Mouse (Mus musculus) CH12.LX (cell line): ENCODE results near the gene Tmem219. TPM values are rescaled to one million over a fixed set of nuclear protein-coding genes. Genes with fewer than 3 reads are reported as not detected.

Source experiments
- DNase-seq: peaks from one replicate; pipeline ENCODE4 v3.0.0-alpha.2; 2013; ENCODE audit errors: extremely low read depth
- H3K27ac ChIP-seq: 2 replicates; pipeline ENCODE4 v1.5.1; 2012; ENCODE audit warnings: low read depth, mild to moderate bottlenecking, control low read depth, moderate library complexity; ENCODE audit not compliant: insufficient read depth
- H3K27me3 ChIP-seq: replicated peaks from 2 replicates; pipeline ENCODE3; 2012; ENCODE audit warnings: inconsistent platforms
- H3K36me3 ChIP-seq, 2 experiments: replicated peaks in 1 of 2; 2 replicates each; pipeline versions ENCODE3 to v1.6.1; 2012; ENCODE audit warnings: inconsistent platforms in 1 of 2, low read length in 1 of 2, mild to moderate bottlenecking in 1 of 2, mixed read lengths in 1 of 2, moderate library complexity in 1 of 2; ENCODE audit not compliant: control insufficient read depth in 1 of 2, insufficient read depth in 1 of 2
- H3K4me1 ChIP-seq, 2 experiments: 2 replicates each; pipeline ENCODE4 v1.6.1; 2012; ENCODE audit warnings: inconsistent platforms in 1 of 2, moderate library complexity in 1 of 2; ENCODE audit not compliant: insufficient read depth in 2 of 2, control insufficient read depth in 1 of 2
- H3K4me2 ChIP-seq: 2 replicates; pipeline ENCODE4 v1.6.1; 2012; ENCODE audit warnings: low read depth, mild to moderate bottlenecking, control low read depth; ENCODE audit not compliant: poor library complexity, insufficient read depth, severe bottlenecking
- H3K4me3 ChIP-seq, 3 experiments: fragments of 150-350 bp in 1 of 3; sonication (generic) in 1 of 3; replicated peaks in 1 of 3; 2 replicates each; pipeline versions ENCODE3 to v1.5.1; 2011 to 2012; ENCODE audit warnings: low read depth in 2 of 3, low read length in 2 of 3, mild to moderate bottlenecking in 2 of 3, moderate library complexity in 2 of 3, control low read depth in 1 of 3, improper control_type of control experiment in 1 of 3, inconsistent platforms in 1 of 3, mixed read lengths in 1 of 3; ENCODE audit not compliant: poor library complexity in 1 of 3
- H3K79me2 ChIP-seq: replicated peaks from 2 replicates; pipeline ENCODE4 v1.6.1; 2012; ENCODE audit warnings: mild to moderate bottlenecking, moderate library complexity; ENCODE audit not compliant: control insufficient read depth, poor library complexity, insufficient read depth, severe bottlenecking; ENCODE audit errors: extremely low read depth
- H3K9ac ChIP-seq: 2 replicates; pipeline ENCODE4 v1.6.1; 2012; ENCODE audit warnings: low read depth, mild to moderate bottlenecking, control low read depth, moderate library complexity; ENCODE audit not compliant: insufficient read depth
- H3K9me3 ChIP-seq: replicated peaks from 2 replicates; pipeline ENCODE3; 2012; ENCODE audit warnings: low read length, inconsistent platforms, mixed read lengths
- CHD1 ChIP-seq: IDR thresholded peaks from 2 replicates; pipeline ENCODE4 v1.6.1; 2012; ENCODE audit warnings: low read depth, low read length, improper control_type of control experiment, inconsistent platforms
- CTCF ChIP-seq, 2 experiments: IDR thresholded peaks in 1 of 2; conservative IDR thresholded peaks in 1 of 2; 2 replicates each; pipeline ENCODE4 v1.5.1; 2011 to 2012; ENCODE audit warnings: low read depth in 2 of 2, low read length in 2 of 2, improper control_type of control experiment in 1 of 2, inconsistent platforms in 1 of 2, mild to moderate bottlenecking in 1 of 2, moderate library complexity in 1 of 2
- ELF1 ChIP-seq: IDR thresholded peaks from 2 replicates; pipeline ENCODE4 v1.6.1; 2014; ENCODE audit warnings: low read depth, mild to moderate bottlenecking, inconsistent platforms, low read length, improper control_type of control experiment
- ETS1 ChIP-seq: conservative IDR thresholded peaks from 2 replicates; pipeline ENCODE4 v1.6.1; 2012; ENCODE audit warnings: low read depth, mild to moderate bottlenecking, inconsistent platforms, low read length, improper control_type of control experiment, moderate library complexity
- HCFC1 ChIP-seq: IDR thresholded peaks from 2 replicates; pipeline ENCODE4 v1.6.1; 2012; ENCODE audit warnings: low read depth, mild to moderate bottlenecking, inconsistent platforms, low read length, improper control_type of control experiment
- JUN ChIP-seq: IDR thresholded peaks from 2 replicates; pipeline ENCODE4 v1.6.1; 2011; ENCODE audit warnings: low read depth, mild to moderate bottlenecking, low read length, improper control_type of control experiment, moderate library complexity; ENCODE audit not compliant: insufficient read depth
- KAT2A ChIP-seq: IDR thresholded peaks from 2 replicates; pipeline ENCODE4 v1.6.1; 2012; ENCODE audit warnings: low read length, improper control_type of control experiment, inconsistent platforms; ENCODE audit not compliant: insufficient replicate concordance
- MAX ChIP-seq: IDR thresholded peaks from 2 replicates; pipeline ENCODE4 v1.6.1; 2011; ENCODE audit warnings: low read length, improper control_type of control experiment
- MXI1 ChIP-seq: IDR thresholded peaks from 2 replicates; pipeline ENCODE4 v1.6.1; 2011; ENCODE audit warnings: mild to moderate bottlenecking, low read depth, low read length, improper control_type of control experiment
- NELFE ChIP-seq: IDR thresholded peaks from 2 replicates; pipeline ENCODE4 v1.6.1; 2011; ENCODE audit warnings: low read depth, low read length, improper control_type of control experiment
- NRF1 ChIP-seq: IDR thresholded peaks from 2 replicates; pipeline ENCODE4 v1.6.1; 2014; ENCODE audit warnings: low read depth, mild to moderate bottlenecking, inconsistent platforms, low read length, improper control_type of control experiment, moderate library complexity
- PAX5 ChIP-seq: IDR thresholded peaks from 2 replicates; pipeline ENCODE4 v1.6.1; 2012; ENCODE audit warnings: low read length, inconsistent platforms, mixed read lengths
- POLR2AphosphoS2 ChIP-seq: IDR thresholded peaks from 2 replicates; pipeline ENCODE4 v1.6.1; 2011; ENCODE audit warnings: low read depth, low read length, improper control_type of control experiment
- RAD21 ChIP-seq: IDR thresholded peaks from 2 replicates; pipeline ENCODE4 v1.6.1; 2011; ENCODE audit warnings: low read depth, mild to moderate bottlenecking, low read length, improper control_type of control experiment, moderate library complexity
- RCOR1 ChIP-seq: conservative IDR thresholded peaks from 2 replicates; pipeline ENCODE4 v1.6.1; 2012; ENCODE audit warnings: low read depth, mild to moderate bottlenecking, inconsistent platforms, low read length, improper control_type of control experiment
- SIN3A ChIP-seq: IDR thresholded peaks from 2 replicates; pipeline ENCODE4 v1.6.1; 2012; ENCODE audit warnings: low read length, improper control_type of control experiment, inconsistent platforms
- SMC3 ChIP-seq: IDR thresholded peaks from 2 replicates; pipeline ENCODE4 v1.6.1; 2011; ENCODE audit warnings: low read depth, low read length, improper control_type of control experiment
- TBP ChIP-seq: conservative IDR thresholded peaks from 2 replicates; pipeline ENCODE4 v1.6.1; 2011; ENCODE audit warnings: low read depth, low read length, improper control_type of control experiment
- UBTF ChIP-seq: IDR thresholded peaks from 2 replicates; pipeline ENCODE4 v1.6.1; 2012; ENCODE audit warnings: low read depth, mild to moderate bottlenecking, inconsistent platforms, low read length, improper control_type of control experiment, moderate library complexity
- USF2 ChIP-seq: conservative IDR thresholded peaks from 2 replicates; pipeline ENCODE4 v1.6.1; 2011; ENCODE audit warnings: low read depth, low read length, improper control_type of control experiment
- ZC3H11A ChIP-seq: IDR thresholded peaks from 2 replicates; pipeline ENCODE4 v1.6.1; 2012; ENCODE audit warnings: low read depth, mild to moderate bottlenecking, inconsistent platforms, low read length, improper control_type of control experiment
- ZKSCAN1 ChIP-seq: IDR thresholded peaks from 2 replicates; pipeline ENCODE4 v1.6.1; 2012; ENCODE audit warnings: low read depth, inconsistent platforms, low read length, improper control_type of control experiment, borderline replicate concordance
- ZNF384 ChIP-seq: IDR thresholded peaks from 2 replicates; pipeline ENCODE4 v1.6.1; 2012; ENCODE audit warnings: low read depth, low read length, improper control_type of control experiment, inconsistent platforms
- dilution Hi-C: fragments of 300-500 bp; cut with MboI; formaldehyde crosslinking; loops from 2 replicates; pipeline ENCODE4 v1.14.3; 2020; ENCODE audit warnings: low sequenced_read_pairs; ENCODE audit not compliant: extremely low pct_unique_long_range_greater_than_20kb, extremely low pct_ligation_motif_present
- in situ Hi-C: fragments of 300-500 bp; cut with MboI; formaldehyde crosslinking; loops from 3 replicates; pipeline ENCODE4 v1.14.3; 2019; ENCODE audit warnings: low sequenced_read_pairs, low pct_ligation_motif_present, low pct_unique_long_range_greater_than_20kb, mixed read lengths
- polyA plus RNA-seq: library from polyadenylated mRNA; unstranded; fragments of >175 nt; gene quantifications from 2 replicates; pipeline ENCODE4 v1.2.1, GENCODE M21; 2012; ENCODE audit warnings: low read depth; ENCODE audit not compliant: insufficient read length
- total RNA-seq, 2 experiments: library from RNA; depleted of rRNA; stranded (reverse); fragments of 300-350 nt in 1 of 2; fragments of >200 nt in 1 of 2; gene quantifications; 2 replicates each; pipeline ENCODE4 v1.2.3; 2012 to 2014

Tmem219 gene
- total and polyA plus RNA-seq, 3 experiments: 33.4 to 43.2 (median 37.4) TPM

- no peaks in the 10 kb centered on the region for H3K27me3 ChIP-seq
- TF ChIP-seq ZKSCAN1 (no peak), KAT2A (no peak), SIN3A (no peak), RCOR1 (no peak), ZC3H11A (no peak), JUN (no peak), MXI1 (no peak), TBP (no peak), UBTF (no peak), POLR2AphosphoS2 (no peak; the same call in 1 of the 2 replicates)
- peaks cover 11 to 21% of the 10 kb centered on the region in 2 experiments for H3K4me1 ChIP-seq
- dilution Hi-C loops: no loop called here
- no peaks in the 10 kb centered on the region for H3K9me3 ChIP-seq
- peak overlapping the region; percentile 74 for H3K9ac ChIP-seq
- H3K79me2 ChIP-seq: no peaks in the 10 kb centered on the region
- H3K4me3 ChIP-seq: peak overlapping the region in 2 of 3 experiments; percentile 9 to 84
- in situ Hi-C loops: loop anchor here (10.0 kb wide), 1 partner anchor 192 kb away; the partner anchor contains the start of gene Coro1a
- peak overlapping the region; percentile 89 for H3K4me2 ChIP-seq
- H3K36me3 ChIP-seq: peaks cover 0 to 28% of the 10 kb centered on the region in 2 experiments
- DNase-seq: no peak
- H3K27ac ChIP-seq: peak overlapping the region; percentile 7; the same call in 1 of the 2 replicates
Measured at GRCm38 (mm10) chr7:126896912-126897311, 25.8 kb downstream of the Tmem219 start.

- peaks cover 2 to 29% of the 10 kb centered on the region in 2 experiments; a peak in 2 of 4 replicates for H3K4me1 ChIP-seq
- dilution Hi-C loops (no loop called here), in situ Hi-C loops (loop anchor here (5.0 kb wide), 1 partner anchor 133 kb away; the partner anchor contains the start of genes Gm42742 and Prrt2)
- peak overlapping the region in 2 of 3 experiments; percentile 36 to 50 for H3K4me3 ChIP-seq
- H3K27ac ChIP-seq: no peak overlapping the region
- H3K9ac ChIP-seq: no peak overlapping the region
- no peaks in the 10 kb centered on the region for H3K9me3 ChIP-seq
- no peak overlapping the region for H3K4me2 ChIP-seq
- peaks cover 3% of the 10 kb centered on the region for H3K79me2 ChIP-seq
- TF ChIP-seq JUN: no peak
- TF ChIP-seq HCFC1: no peak
- TF ChIP-seq NRF1: no peak
- no peak for TF ChIP-seq TBP
- no peak for TF ChIP-seq NELFE
- TF ChIP-seq SMC3: peak; percentile 35; the same call in 1 of the 2 replicates
- no peak for TF ChIP-seq ETS1
- TF ChIP-seq ZNF384: no peak
- no peak for TF ChIP-seq SIN3A
- TF ChIP-seq MAX: no peak
- TF ChIP-seq ELF1: peak; percentile 83
- TF ChIP-seq PAX5: no peak
- no peak for TF ChIP-seq USF2
- peak in 1 of 2 experiments; percentile 58; a peak in 3 of 4 replicates for TF ChIP-seq CTCF (conservative IDR thresholded peaks at IDR 0.05 in 1 of 2, IDR thresholded peaks at IDR 0.05 in 1 of 2; ENCODE audit: low read depth in 2 of 2, low read length in 2 of 2)
- TF ChIP-seq CHD1: no peak
- peak; percentile 23 for TF ChIP-seq RAD21
- TF ChIP-seq, all 38 proteins: peak for 4
- no peak for DNase-seq
- Histone ChIP-seq H3K27me3 (no peaks in the 10 kb centered on the region), H3K36me3 (peaks cover 14 to 51% of the 10 kb centered on the region in 2 experiments)
Measured at GRCm38 (mm10) chr7:126888852-126889251, 33.9 kb downstream of the Tmem219 start.
